Mouse (Mus musculus) lung, postnatal 10 days (tissue): ENCODE measurements around the gene Nup35.

ENCODE experiments used
- DNase-seq: peaks from one replicate; pipeline ENCODE4 v3.0.0; 2021

The Nup35 gene

DNA sequence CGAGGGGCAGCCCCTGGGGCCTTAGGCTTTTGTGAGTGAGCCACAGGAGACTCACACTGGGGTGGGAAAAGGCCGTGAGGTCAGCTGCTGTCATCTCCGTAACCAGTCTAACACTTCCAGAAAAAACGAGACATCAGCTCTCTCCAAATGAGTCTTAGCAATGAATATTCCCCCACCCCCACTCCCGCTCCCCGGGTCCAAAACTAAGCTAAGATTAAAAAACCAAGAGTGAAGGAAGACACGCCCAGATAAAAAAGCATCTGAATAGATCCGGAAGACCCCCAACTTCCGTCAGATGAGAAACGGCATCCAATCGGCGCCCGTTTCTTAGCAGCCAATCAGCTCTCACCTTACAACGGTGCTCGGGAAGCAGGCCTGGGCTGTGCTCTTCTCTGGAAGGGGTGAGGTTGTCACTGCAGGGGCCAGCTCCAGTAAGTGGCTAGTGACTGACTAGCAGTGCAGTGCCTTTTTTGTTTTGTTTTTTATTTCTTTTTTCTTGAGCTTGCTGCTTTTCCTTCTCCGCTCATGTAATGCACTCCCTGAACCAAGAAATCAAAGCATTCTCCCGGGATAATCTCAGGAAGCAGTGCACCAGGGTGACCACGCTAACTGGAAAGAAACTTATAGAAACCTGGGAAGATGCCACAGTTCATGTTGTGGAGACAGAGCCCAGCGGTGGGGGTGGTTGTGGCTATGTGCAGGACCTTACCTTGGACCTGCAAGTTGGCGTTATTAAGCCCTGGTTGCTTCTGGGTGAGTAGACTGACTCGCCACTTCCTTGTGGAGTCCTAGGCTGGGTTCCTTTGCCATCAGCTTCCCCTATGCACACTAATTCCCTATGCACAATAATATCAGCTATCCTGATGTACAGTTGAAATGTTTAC lies at the start of gene Nup35, which contains the start of gene Dusp19:
Gene Nup35, plus strand, starts transcription at position 383 of the 884 bp plus-strand sequence.
Gene Dusp19, plus strand, starts transcription at position 192 of the 884 bp plus-strand sequence.
- peak; percentile 97 for DNase-seq

DNA sequence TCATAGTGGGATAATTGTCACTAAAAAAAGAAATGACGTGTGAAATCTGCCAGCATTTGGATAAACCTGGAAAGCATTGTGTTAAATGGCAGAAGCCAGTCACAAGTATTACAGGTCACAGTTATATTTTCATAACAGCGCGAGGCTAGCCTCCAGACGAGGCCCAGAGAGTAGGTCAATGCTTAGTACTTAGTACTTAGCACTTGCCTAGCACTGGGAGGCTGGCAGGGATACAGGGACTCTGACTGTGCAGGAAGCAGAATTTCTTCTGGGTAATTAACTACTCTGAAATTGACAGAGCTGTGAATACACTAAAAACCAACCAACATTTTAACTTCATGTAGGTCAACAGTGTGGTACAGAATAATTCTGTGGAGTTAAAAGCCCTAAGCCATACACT lies 49.6 kb upstream of the Nup35 start:
- DNase-seq = no peak

DNA sequence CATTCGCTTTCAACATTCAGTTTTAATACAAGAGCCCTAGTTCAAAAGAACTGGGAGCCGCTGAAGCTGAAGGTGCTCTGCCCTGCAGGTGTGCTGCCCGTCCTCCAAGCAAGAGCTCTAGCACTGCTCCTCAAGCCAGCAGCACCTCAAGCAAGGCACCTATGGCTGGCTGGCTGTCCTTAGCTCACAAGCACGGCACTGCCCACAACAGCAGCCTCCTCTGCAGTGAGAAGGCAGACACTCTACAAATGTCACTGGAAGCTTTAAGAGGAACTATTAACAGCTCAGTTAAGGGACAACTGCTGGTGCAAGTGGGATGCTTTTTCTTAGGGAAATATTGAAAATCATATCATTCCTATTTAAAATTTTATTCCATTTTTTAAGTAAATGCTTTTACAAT lies 46.4 kb upstream of the Nup35 start:
- no peak for DNase-seq

DNA sequence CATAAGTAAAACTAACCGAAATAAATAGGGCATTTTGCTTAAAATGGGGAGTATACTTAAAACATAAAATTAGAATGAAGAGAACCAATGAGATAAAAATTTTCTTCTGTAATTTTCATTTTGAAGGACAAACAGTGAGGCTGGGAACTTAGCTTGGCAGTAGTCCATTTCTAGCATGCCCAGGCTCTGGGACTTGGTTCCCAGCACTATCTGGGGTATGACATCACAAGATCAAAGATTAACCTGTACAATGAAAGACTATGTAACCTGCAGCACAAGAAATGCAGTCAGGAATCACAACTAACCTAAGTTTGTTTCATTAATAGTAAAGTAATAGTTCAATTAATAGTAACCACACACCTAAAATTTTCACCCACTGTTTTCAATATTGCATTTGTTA lies 39.8 kb upstream of the Nup35 start:
- DNase-seq = no peak

DNA sequence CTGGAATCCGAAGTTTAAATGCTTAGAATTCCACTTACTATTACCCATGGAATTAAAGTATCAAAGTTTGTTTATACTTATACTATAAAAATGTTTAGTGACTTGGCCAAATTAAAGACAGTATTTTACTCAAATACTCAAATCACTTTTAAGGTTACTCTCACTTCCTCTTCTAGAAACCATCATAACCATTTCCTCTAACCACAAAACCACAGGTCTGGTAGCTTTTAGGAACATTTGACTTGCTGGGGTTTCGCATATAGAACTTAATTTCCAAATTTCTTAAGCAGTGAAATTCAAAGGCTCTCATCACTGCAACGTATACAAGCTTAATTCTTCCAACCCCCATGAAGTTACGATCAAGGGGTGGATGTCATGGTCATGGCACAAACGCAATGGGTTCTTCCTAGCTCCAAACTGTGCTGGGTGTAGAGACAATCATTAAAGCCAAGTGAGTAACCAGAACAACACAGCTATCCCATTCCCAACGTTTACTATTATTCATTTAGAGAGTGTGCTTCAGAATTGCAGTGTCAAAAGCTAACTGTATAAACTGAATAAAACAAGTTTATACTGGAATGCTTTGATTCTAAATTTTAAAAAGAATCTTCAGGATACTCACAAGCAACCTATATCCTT lies 37.7 kb upstream of the Nup35 start:
- DNase-seq = no peak

DNA sequence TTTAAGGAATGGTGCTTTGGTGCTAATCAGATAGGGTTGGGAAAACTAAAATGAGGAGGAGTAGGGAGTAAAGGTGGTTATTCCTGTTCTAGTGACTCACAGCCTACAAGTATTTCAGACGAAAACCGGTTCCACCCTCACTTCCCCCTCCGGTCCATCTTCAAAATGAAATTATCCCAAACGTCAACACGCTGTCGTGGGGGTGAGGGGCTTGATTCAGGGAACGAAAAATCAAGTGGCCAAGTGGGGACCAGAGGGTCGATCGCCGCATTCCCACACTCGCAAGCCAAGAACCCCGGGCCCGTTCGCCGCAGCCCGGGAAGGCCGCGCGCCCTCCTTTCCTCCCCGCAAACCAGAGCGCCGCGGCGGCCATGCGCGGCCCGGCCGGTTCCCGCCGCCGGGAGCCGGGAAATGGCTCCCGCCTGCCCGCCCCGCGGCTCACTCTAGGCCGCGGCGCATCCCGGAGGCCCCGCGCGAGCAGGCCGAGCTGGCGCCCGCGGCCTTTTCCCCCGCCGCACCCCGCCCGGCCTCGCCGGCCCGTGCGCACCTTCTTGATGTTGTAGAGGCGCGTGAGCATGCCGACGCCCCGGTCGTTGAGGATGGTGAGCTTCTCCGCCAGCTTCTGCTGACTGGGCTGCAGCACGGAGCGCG lies 36.6 kb upstream of the Nup35 start:
- peak; percentile 39 for DNase-seq

DNA sequence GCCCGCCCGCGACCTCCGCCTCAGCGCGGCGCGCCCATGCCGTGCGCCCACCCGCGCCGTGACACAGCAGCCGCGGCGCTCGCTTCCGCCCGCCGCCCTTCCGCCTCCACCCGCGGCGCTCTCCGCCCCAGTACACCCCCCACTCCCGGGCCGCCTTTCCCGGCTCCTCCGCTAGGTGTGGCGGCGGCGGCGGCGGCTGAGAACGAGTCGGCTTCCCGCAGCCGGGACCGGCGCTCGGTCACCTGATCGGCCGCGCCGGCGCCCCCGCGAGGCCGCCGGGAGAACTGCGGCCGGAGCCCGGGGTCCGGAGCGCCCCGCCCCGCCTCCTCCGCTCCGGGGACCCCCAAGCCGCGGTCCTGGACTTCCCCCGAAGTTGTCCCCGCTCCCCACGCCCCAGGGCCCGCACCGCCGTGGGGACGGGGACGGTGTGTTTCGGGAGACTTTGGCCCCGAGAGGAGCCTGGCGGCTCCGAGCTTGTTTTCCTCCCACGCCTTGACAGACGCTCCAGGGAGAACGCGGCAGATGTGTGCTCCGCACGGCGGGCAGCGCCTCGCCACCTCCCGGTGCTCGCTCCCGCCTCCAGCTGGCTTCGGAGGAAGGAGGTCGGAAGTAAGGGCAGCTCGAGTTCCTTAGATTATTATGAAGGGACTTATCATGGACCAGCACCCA lies 35.9 kb upstream of the Nup35 start, which contains the start of gene Nckap1:
Gene Nckap1, minus strand, starts transcription at position 338 of the 669 bp plus-strand sequence.
- peak; percentile 93 for DNase-seq

DNA sequence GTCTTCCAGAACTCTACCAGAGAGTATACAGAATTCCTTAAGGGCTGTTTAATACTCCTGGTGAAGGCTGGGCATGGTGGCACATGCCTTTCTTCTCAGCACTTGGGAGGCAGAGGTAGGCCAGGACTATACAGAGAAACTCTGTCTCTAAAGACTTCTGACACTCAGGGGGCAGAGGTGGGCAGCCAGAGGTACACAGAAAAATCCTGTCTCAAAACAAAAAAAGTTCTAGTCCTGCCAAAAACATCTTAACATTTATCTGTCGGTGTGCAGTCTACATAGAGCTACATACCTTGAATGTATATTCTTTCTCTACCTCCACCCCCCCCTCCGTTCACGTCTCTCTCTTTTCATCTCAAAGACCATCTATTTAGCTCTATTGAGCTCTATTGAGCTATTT lies 34.7 kb upstream of the Nup35 start:
- no peak for DNase-seq

DNA sequence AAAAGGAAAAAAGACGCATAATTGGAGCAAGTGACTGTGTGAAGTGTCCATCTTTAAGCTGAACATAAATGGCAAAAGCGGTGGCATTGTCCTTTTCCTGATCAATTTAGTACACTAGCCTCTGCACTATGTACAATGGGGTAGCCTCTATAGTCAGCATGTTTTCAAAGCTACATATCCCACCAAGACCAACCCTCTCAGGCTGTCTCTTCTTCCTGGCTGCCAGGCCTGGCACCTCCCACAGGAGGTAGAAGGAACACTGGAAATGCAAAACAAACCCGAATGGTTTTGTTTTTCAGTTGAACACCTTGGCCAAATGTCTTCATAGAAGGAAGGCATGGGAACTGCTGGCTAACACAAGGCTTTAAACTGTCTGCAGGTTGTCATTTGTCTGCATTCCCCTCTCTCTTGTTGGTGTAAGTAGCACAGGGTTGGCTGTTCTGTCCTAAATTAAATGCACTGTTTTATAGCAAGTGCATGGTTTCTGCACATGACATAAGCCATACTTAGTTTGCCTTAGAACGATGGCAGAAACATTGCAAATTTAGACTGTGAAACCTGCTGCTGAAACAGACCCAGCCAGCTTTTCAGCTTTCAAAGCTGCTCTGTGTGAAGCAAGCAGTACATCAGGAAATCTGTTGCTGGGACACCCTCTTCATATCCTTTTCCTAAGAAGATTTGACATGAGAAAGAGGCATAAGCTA lies 22.7 kb upstream of the Nup35 start:
- DNase-seq = no peak

DNA sequence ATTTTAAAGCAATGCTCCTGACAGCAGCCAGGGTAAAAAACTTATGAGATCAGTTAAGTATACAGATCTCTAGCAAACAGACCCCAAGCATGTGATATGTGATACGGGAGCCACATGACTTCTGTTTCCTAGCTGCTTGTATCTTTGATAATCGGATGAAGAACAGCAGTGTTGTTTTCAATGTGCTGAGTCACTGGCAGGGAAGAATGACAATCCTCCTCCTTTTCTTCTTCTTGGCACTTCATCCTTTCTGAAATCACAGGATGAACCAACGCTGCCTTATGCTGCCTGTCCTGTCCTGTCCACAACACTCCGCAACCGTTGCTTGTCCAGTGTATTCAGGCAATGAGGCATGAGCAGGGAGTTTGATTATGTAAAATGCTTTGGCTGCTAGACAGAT lies 20.1 kb upstream of the Nup35 start:
- DNase-seq = no peak

DNA sequence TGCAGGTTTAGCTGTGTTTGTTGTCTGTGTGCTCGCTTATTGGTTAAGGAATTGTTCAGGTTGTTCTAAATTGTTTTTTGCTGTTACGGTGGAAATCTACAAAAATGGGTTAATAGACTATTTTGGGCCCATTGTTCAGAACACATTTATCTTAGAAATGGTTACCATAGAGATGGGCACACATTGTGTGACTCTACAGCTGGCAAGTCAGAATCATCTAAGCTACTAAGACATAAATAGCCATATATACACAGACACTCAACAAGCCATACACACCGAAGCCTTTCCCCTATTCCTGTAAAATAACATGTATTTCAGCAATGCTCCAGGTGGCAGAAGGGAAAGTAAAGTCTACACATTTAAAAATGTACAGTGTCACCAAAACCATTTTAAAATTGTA lies 17.2 kb upstream of the Nup35 start:
- no peak for DNase-seq

DNA sequence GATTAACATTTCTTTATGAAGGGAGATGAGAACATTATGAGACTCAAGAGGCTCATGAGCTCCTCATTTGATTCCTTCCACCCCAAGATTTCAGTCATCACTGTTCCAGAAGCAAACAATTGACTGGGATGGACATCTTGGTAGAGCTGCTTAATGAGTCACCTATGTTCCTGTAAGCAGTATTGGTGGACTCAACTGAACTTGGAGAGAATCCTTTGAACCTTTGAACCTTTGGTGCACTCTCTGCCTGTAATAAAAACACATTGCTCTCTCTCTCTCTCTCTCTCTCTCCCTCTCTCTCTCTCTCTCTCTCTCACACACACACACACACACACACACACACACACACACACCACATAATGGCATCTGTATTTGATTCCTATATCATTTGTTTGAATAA lies 16.4 kb upstream of the Nup35 start:
- no peak for DNase-seq

DNA sequence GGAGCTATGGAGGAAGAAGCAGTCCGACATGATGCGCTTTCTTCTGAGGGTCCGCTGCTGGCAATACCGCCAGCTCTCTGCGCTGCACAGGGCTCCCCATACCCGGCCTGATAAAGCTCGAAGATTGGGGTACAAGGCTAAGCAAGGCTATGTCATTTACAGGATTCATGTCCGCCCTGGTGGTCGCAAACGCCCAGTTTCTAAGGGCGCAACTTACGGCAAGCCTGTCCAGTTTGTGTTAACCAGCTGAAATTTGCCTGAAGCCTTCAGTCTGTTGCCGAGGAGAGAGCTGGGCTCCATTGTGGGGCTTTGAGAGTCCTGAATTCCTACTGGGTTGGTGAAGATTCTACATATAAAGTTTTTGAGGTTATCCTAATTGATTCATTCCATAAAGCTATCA lies 14.3 kb upstream of the Nup35 start:
- no peak for DNase-seq

DNA sequence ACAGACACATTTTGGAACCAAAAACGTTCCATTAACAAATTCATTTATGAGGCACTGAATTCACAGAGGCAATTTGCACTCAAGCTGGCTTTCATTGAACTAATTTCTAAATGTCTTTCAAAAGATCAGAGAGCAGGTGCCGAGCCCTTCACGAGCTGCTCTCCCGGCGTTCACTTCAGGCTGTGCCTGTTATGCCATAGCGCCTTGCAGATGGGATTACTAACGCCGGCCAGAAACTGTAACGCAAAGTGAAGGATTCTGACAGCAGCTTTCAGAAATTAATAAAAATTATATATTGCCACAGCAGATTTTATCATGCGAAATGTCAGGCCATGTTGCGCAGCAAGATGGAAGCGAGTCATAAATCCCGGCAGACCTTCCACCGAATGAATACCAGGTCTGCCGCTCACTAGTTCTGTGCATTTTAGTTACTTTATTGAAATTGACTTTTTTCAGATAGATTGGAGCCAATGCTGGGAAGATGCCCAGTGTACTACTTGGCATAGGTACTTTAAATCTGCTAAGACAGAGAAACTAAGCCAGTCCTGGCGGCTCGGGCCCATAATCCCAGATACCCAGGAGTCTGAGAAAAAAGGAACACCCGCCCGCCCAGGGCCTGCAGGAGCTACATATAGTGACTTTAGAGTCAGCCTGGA lies 13.1 kb upstream of the Nup35 start:
- no peak for DNase-seq

DNA sequence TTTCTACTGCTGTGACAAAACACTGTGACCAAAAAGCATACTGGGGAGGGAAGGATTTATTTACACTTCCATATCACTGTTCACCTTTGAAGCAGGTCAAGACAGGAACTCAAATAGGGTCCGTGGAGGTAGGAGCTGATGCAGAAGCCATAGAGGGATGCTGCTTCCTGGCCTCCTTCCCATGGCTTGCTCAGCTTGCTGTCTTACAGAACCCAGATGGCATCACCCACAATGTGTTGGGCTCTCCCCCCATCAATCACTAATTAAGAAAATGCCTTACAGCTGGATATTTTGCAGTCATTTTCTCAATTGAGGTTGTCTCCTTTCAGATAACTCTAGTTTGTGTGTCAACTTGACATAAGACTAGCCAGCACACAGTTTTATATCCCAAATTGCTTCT lies 4.8 kb upstream of the Nup35 start:
- no peak for DNase-seq

DNA sequence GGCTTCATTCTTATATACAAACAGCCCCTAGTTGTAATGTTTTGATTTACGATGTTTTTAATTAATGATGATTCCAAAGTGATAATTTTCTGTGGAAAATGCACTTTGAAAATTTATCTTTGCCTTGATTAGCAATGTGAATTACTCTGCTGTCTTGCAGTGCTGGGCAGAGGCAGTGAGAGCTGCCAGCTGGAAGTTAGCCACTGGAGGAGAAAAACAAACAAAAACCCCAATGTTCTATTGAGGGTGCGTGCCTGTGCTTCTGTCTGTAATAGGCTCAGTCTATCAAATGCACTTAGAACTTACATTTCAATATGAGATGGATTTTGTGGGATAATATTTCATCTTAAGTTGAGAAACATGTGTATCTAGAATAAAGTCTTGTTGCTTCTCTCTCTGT lies 4.2 kb upstream of the Nup35 start:
- peak; percentile 5 for DNase-seq

DNA sequence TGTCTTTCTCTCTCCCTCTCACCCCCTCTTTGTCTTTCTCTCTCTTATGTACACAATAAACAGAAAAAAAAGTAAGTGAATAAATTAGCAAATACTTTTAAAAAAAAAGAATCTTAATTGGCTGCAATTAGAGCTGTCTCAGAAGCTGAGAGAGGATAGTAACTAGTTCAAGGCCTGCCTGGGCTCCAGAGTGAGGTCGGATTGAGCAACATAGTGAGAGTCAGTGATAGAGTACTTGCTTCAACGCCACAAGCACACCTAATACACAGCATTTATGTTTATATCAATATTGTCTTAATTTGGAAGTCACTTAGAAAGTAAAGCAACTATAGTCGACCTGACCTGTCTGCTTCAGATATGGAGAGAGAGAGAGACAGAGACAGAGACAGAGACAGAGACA lies 2.0 kb downstream of the Nup35 start:
- DNase-seq = no peak

DNA sequence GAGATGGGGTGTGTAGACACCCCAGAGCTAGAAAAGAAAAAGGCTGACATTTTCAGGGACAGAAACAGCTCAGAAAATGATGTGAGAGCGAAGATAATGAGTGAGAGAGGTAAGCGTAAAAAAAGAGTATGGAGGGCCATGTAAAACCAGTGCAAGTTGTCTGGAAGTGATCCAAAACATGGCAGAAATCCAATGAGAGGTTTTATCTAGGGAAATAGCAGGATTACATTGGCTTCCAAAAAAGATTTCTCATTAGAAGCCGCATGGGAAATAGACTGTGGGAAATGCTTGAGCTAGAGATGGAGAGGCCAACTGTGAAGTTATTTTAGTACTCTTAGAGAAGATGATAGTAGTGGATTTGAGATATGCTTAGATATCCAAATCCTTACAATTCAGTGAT lies 4.9 kb downstream of the Nup35 start:
- no peak for DNase-seq

DNA sequence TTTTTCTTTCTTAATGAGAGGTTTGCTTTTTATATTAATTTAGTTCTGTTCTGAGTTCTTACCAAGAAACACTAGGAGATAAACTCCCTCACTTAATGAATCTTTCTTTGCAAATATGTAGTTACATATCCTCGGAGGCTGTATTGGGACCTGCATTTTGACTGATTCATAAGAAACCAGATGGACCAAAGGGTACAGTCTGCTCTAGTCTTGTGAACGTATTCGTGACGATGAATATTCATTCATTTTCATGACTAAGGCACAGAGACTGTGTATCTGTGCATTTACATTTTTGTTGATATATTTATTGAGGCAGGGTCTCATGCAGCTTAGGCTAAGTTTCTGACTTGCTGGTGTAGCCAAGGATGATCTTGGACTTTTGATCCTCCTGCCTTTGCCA lies 7.5 kb downstream of the Nup35 start:
- DNase-seq = no peak

DNA sequence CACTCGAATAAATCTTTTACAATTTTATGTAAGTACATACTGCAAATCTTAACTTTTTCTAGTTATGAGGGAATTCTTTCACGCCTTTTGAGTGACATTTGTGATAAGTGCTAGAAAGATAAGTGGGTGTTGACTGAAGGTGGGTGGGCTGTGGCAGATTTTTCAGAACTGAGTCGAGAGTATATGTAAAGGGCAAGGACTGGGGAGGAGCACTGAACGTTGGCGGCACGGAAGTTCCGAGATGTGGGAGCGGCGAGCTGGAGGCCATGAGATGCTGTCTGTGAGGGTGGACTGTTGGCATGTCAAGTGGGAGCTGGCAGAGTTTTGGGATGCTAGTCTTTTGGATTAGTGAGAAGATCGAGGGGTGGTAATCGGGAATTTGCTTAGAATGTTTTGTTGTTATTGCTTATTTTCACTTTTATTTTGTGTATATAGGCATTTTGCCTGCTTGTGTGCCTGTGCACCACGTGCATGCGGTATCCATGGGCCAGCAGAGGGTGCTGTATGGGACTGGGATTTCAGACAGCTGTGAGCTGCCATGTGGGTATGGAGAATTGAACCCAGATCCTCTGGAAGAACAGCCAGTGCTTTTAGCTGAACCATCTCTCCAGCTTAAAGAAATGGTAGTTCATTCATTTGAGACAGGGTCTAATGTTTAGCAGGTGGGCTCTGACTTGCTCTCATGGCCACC lies 15.4 kb downstream of the Nup35 start:
- no peak for DNase-seq
